Mouse (Mus musculus) small intestine, adult 2 months (tissue): ENCODE measurements around the gene Gm128. TPM values are rescaled to one million over a fixed set of nuclear protein-coding genes. Genes with fewer than 3 reads are reported as not detected.

Experiments used
- H3K27ac ChIP-seq: fragments of 200-500 bp; 2 replicates; pipeline ENCODE4 v1.5.1; 2012; ENCODE audit warnings: low read depth, low read length, control low read depth, inconsistent platforms; ENCODE audit not compliant: insufficient read depth
- H3K27me3 ChIP-seq: fragments of 200-500 bp; 2 replicates; pipeline ENCODE4 v1.6.1; 2012; ENCODE audit warnings: mild to moderate bottlenecking, moderate library complexity, low read length, inconsistent platforms; ENCODE audit not compliant: control insufficient read depth, insufficient read depth
- H3K36me3 ChIP-seq: fragments of 200-500 bp; 2 replicates; pipeline ENCODE4 v1.6.1; 2012; ENCODE audit warnings: mild to moderate bottlenecking, low read length, control low read depth, inconsistent platforms; ENCODE audit not compliant: control insufficient read depth, insufficient read depth
- H3K4me1 ChIP-seq: fragments of 200-500 bp; 2 replicates; pipeline ENCODE4 v1.6.1; 2012; ENCODE audit warnings: low read length, inconsistent platforms, mixed read lengths; ENCODE audit not compliant: control insufficient read depth, insufficient read depth, insufficient read length
- H3K4me3 ChIP-seq: fragments of 200-500 bp; 2 replicates; pipeline ENCODE4 v1.5.1; 2012; ENCODE audit warnings: low read depth, mild to moderate bottlenecking, control low read depth, inconsistent platforms, low read length, moderate library complexity
- CTCF ChIP-seq: fragments of 200-500 bp; IDR thresholded peaks from 2 replicates; pipeline ENCODE4 v1.5.1; 2012; ENCODE audit warnings: low read depth, mild to moderate bottlenecking, control low read depth, inconsistent platforms, low read length, moderate library complexity, mixed read lengths; ENCODE audit not compliant: insufficient replicate concordance, insufficient read length; ENCODE audit errors: extremely low read depth
- POLR2A ChIP-seq: fragments of 200-500 bp; IDR thresholded peaks from 2 replicates; pipeline ENCODE4 v1.6.1; 2012; ENCODE audit warnings: low read depth, mild to moderate bottlenecking, control low read depth, inconsistent platforms, low read length, moderate library complexity
- WGBS: fragments of 180-500 bp; shearing (Covaris S2); methylation state at CpG from one replicate; pipeline ENCODE4 v1.1.7; 2018; 5-methylcytosine and 5-hydroxymethylcytosine counted together
- polyA plus RNA-seq: library from polyadenylated mRNA; depleted of rRNA; stranded (reverse); fragments of >200 nt; gene quantifications from 2 replicates; pipeline ENCODE4 v1.2.3, GENCODE M21; 2012

Gm128 gene
- polyA plus RNA-seq, 1 experiment, result 0.13 TPM

- Histone ChIP-seq H3K36me3 (peaks cover 38% of the 10 kb centered on the region), H3K27ac (no peak overlapping the region), H3K4me3 (no peak overlapping the region), H3K4me1 (no peaks in the 10 kb centered on the region; the same call in 1 of the 2 replicates), H3K27me3 (no peaks in the 10 kb centered on the region)
- WGBS, result 67% methylated on average over 2 of the region's 2 CpGs
- TF ChIP-seq CTCF (no peak), POLR2A (no peak)
Measured at GRCm38 (mm10) chr3:95210585-95210984, 30.8 kb downstream of the Gm128 start.

- TF ChIP-seq POLR2A (no peak), CTCF (no peak)
- H3K4me3 ChIP-seq, result no peak overlapping the region
- H3K36me3 ChIP-seq, result peaks cover 44% of the 10 kb centered on the region
- no peak overlapping the region for H3K27ac ChIP-seq
- no peaks in the 10 kb centered on the region for H3K27me3 ChIP-seq
- WGBS, result 76% methylated on average over 4 of the region's 4 CpGs
- H3K4me1 ChIP-seq, result no peaks in the 10 kb centered on the region; the same call in 1 of the 2 replicates
Measured at GRCm38 (mm10) chr3:95208286-95208685, 33.1 kb downstream of the Gm128 start.

GRCm38 (mm10) chr3:95203880-95204279 is 37.5 kb downstream of the Gm128 start:
- 96% methylated on average over 6 of the region's 6 CpGs for WGBS
- Histone ChIP-seq H3K4me1 (no peaks in the 10 kb centered on the region), H3K27ac (no peak overlapping the region), H3K36me3 (peaks cover 71% of the 10 kb centered on the region), H3K27me3 (no peaks in the 10 kb centered on the region), H3K4me3 (no peak overlapping the region)
- TF ChIP-seq POLR2A (no peak), CTCF (no peak)

DNA sequence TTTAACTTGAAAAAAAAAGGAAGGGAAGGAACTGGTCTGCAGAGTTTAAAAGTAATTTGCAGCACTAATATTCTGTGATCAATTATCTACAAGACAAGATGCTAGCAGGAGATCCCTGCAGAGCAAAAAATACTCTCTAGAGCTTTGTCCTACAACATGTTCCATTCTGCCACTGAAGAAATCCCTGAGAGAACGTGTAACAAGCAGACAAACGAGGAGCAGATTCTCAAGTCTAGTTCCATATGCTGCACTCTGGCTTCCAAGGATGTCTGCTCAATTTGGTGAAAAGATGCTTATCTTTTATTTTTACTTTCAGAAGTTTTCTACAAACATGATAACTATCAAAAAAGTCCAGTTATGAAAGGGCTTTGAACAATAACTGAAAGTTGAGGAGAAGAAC is 40.8 kb downstream of the Gm128 start:
- peaks cover 79% of the 10 kb centered on the region for H3K36me3 ChIP-seq
- no peak overlapping the region for H3K27ac ChIP-seq
- H3K27me3 ChIP-seq, result no peaks in the 10 kb centered on the region
- 90% methylated on average over 2 of the region's 2 CpGs for WGBS
- H3K4me1 ChIP-seq, result no peaks in the 10 kb centered on the region
- H3K4me3 ChIP-seq, result no peak overlapping the region
- no peak for TF ChIP-seq POLR2A
- TF ChIP-seq CTCF, result no peak

GRCm38 (mm10) chr3:95200132-95200531 is 41.3 kb downstream of the Gm128 start:
- no peaks in the 10 kb centered on the region for H3K4me1 ChIP-seq
- peaks cover 78% of the 10 kb centered on the region for H3K36me3 ChIP-seq
- 85% methylated on average over 7 of the region's 7 CpGs for WGBS
- H3K27me3 ChIP-seq, result no peaks in the 10 kb centered on the region
- no peak overlapping the region for H3K27ac ChIP-seq
- no peak for TF ChIP-seq CTCF
- no peak for TF ChIP-seq POLR2A
- H3K4me3 ChIP-seq, result no peak overlapping the region

- TF ChIP-seq CTCF (no peak), POLR2A (no peak)
- H3K27ac ChIP-seq, result no peak overlapping the region
- 79% methylated on average over 1 of the region's 1 CpGs for WGBS
Measured at GRCm38 (mm10) chr3:95199101-95199500, 42.3 kb downstream of the Gm128 start.

DNA sequence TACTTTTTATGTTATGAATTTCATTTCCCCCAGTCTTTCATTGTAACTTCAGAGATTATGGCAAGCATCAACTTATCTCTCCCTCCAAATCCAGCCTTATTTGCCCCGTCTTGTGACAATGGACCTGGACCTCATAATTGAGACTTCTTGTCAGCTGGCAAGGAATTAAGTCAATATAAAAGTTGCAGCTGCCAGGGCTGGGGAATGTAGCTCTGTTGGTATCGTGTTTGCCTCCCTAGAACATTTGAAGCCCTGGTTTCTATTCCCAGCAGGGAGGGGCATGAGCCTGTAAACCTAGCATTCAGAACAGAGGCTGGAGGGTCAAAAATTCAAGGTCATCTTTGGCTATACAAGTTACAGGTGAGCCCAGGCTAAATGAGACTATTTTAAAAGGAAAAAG is 45.6 kb downstream of the Gm128 start:
- 48% methylated on average over 2 of the region's 2 CpGs for WGBS
- TF ChIP-seq POLR2A (no peak), CTCF (no peak)
- peaks cover 65% of the 10 kb centered on the region for H3K36me3 ChIP-seq
- H3K27ac ChIP-seq, result no peak overlapping the region
- H3K4me3 ChIP-seq, result no peak overlapping the region
- H3K27me3 ChIP-seq, result no peaks in the 10 kb centered on the region
- H3K4me1 ChIP-seq, result no peaks in the 10 kb centered on the region

More at GRCm38 (mm10) chr3:95199101-95199500, 42.3 kb downstream of the Gm128 start:
- Histone ChIP-seq H3K4me3 (no peak overlapping the region), H3K4me1 (no peaks in the 10 kb centered on the region), H3K36me3 (peaks cover 78% of the 10 kb centered on the region), H3K27me3 (no peaks in the 10 kb centered on the region)
